Mouse (Mus musculus): ENCODE results near the gene Rars. TPM values are rescaled to one million over a fixed set of nuclear protein-coding genes. Genes with fewer than 3 reads are reported as not detected.

The Rars gene
- polyA plus RNA-seq (2017; shearing (Covaris generic)) = 10 to 100 TPM; 61.3 to 71.1 TPM

GRCm38 (mm10) chr11:35834022-35834760 is at the start of gene Rars:
Gene Rars, minus strand, starts transcription at chr11:35834506.

DNA sequence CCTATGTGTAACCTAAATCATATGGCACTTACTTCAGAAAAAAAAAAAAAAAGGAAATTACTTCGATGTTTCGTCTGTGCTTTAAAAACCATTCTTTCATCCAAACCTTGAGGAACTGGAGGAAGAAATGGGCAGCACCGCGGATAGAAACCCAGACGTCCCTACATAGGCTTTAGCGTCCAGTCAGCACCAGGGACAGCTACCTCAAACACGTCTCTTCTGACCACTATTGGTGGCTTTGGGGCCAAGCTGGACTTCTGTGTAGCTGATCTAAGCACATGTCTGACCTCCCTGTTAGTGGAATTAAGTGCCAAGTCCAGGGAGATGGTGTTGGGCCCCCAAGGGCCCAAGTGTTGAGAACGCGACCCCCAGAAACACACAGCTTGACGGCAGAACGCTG is 35.4 kb downstream of the Rars start, which contains the start of gene Fbll1:
TSS of gene Fbll1 (minus strand) at position 11 of the 400 bp plus-strand sequence.

DNA sequence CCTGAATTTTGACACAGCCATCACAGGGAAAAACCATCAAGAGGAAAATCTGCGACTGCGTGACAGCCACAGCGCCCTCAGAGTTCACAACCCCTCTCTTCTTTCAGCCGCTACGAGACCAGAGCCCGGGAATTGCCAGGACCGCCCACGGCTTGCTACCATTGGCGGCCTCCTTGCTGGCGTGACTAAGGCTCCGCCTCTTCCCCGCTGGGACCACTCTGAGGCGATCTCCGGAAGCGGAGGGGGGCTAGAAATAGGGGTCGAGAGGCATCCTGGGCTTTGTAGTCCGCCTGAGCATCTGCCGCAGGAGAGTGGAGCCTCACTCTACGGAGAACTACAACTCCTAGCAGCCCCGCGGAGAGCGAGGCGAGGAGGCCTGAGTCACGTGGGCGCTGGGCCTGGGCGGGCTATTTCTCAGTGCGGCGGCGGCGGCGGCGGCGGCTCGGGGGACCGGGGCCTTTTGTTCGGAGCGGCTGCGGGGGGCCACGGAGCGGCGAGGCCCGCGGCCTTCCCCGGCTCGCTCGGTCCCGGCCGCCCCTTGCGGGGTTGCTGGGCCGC is 65.0 kb downstream of the Rars start, which contains the start of gene Pank3:
TSS of gene Pank3 (plus strand) at position 297 of the 558 bp plus-strand sequence.

Other genes with a start within 250 kb of the Rars start
- gene Pank3, start 65.0 kb downstream of the Rars start, polyA plus RNA-seq (2017; shearing (Covaris generic)) = 10 to 100 TPM in 1 of 2 experiments, 1 to 10 TPM in 1; 7.6 to 13.1 TPM
- not detected for gene Fbll1, start 35.6 kb downstream of the Rars start, polyA plus RNA-seq (2017; shearing (Covaris generic))
- under 1 TPM in 1 of 2 experiments, not detected in 1; 0.16 TPM for gene Wwc1, start 146.0 kb upstream of the Rars start, polyA plus RNA-seq (2017; shearing (Covaris generic))

All from activated CD4-positive, CD25-positive, alpha-beta regulatory T cell (primary cell).